Mouse (Mus musculus): ENCODE measurements around the gene Abhd12.

DNA sequence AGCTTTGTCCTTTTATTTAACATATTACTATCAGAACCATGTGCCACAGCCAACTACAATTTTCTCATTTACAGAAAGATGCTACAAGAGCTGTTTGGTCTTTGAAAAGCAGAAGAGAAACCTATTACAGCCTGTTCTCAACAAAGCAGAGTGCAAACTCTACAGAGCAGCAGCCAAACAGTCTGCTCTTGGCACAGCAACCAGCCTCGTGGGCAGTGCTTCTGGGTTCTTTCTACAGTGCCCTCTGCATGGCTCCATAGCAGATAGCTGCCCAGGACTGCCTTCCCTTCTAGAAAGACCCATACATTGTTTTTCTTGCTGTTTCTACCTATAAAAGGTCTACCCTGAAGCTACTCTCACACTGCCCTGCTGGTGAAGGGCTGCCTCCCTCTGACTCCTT, 59.7 kb downstream of the Abhd12 start:
- TF ChIP-seq POLR2A (IDR thresholded peaks at IDR 0.05; ENCODE audit: low read depth, low read length) (no peak), CTCF (conservative IDR thresholded peaks at IDR 0.05; ENCODE audit: insufficient read depth, insufficient read length, low read depth, low read length) (no peak)
